Mouse (Mus musculus) neural tube, embryonic 14.5 days (tissue): ENCODE measurements around the gene Golga3. TPM values are rescaled to one million over a fixed set of nuclear protein-coding genes. Genes with fewer than 3 reads are reported as not detected.

Experiments
- ATAC-seq: fragments of 200-750 bp; cut with Nextera tagmentation; 2 replicates; pipeline ENCODE4 v1.8.0; 2017; ENCODE audit warnings: low read depth, mild to moderate bottlenecking, moderate TSS enrichment, moderate library complexity
- H3K27ac ChIP-seq: fragments of 300-500 bp; sonication (generic); 2 replicates; pipeline ENCODE4 v1.5.1; 2014; ENCODE audit warnings: low read depth, mild to moderate bottlenecking, control low read depth, low read length, moderate library complexity, mixed read lengths
- H3K27me3 ChIP-seq: fragments of 300-500 bp; sonication (generic); 2 replicates; pipeline ENCODE4 v1.6.1; 2014; ENCODE audit warnings: low read length; ENCODE audit not compliant: control insufficient read depth, insufficient read depth
- H3K36me3 ChIP-seq: fragments of 300-500 bp; sonication (generic); 2 replicates; pipeline ENCODE4 v1.6.1; 2014; ENCODE audit warnings: low read length, mixed read lengths; ENCODE audit not compliant: control insufficient read depth, insufficient read depth
- H3K4me1 ChIP-seq: fragments of 300-500 bp; sonication (generic); 2 replicates; pipeline ENCODE4 v1.6.1; 2014; ENCODE audit warnings: low read length; ENCODE audit not compliant: control insufficient read depth, insufficient read depth
- H3K4me2 ChIP-seq: fragments of 300-500 bp; sonication (generic); 2 replicates; pipeline ENCODE4 v1.6.1; 2014; ENCODE audit warnings: mild to moderate bottlenecking, low read depth, low read length, control low read depth
- H3K4me3 ChIP-seq: fragments of 300-500 bp; sonication (generic); 2 replicates; pipeline ENCODE4 v1.5.1; 2014; ENCODE audit warnings: low read depth, low read length, control low read depth, mixed read lengths
- H3K9ac ChIP-seq: fragments of 300-500 bp; sonication (generic); replicated peaks from 2 replicates; pipeline ENCODE4 v1.6.1; 2014; ENCODE audit warnings: low read depth, mild to moderate bottlenecking, control low read depth, low read length, mixed read lengths
- H3K9me3 ChIP-seq: fragments of 300-500 bp; sonication (generic); 2 replicates; pipeline ENCODE4 v1.6.1; 2016; ENCODE audit warnings: low read length; ENCODE audit not compliant: control insufficient read depth
- WGBS: fragments of 180-500 bp; shearing (Covaris S2); extraction: QIAGEN DNeasy Blood & Tissue Kit; methylation state at CpG from one replicate; pipeline ENCODE4 v1.1.7; 2014; 5-methylcytosine and 5-hydroxymethylcytosine counted together
- polyA plus RNA-seq: library from polyadenylated mRNA; unstranded; fragments of >200 nt; fragmentation: Nextera tagmentation; extraction: Ambion mirVana; gene quantifications from 2 replicates; pipeline ENCODE4 v1.2.1, GENCODE M21; 2014

Golga3 gene
- polyA plus RNA-seq, 1 experiment from 2014 or later = 30.4 TPM

GRCm38 (mm10) chr5:110269141-110270101, 92.9 kb downstream of the Golga3 start, which contains the start of gene Pgam5:
Pgam5 (minus strand) TSS chr5:110269913.
- peak; percentile 93 for ATAC-seq
- H3K27me3 ChIP-seq = no peaks in the 10 kb centered on the region
- H3K9ac ChIP-seq = peak within 1 kb of the TSS; percentile 72
- H3K9me3 ChIP-seq = no peaks in the 10 kb centered on the region
- WGBS = under 1% methylated on average over 63 of the region's 66 CpGs
- H3K36me3 ChIP-seq = peaks cover 23% of the 10 kb centered on the region
- peak within 1 kb of the TSS; percentile 92 for H3K4me3 ChIP-seq
- peak within 1 kb of the TSS; percentile 85 for H3K4me2 ChIP-seq
- peak within 1 kb of the TSS; percentile 55 for H3K27ac ChIP-seq
- peaks cover 6% of the 10 kb centered on the region for H3K4me1 ChIP-seq

GRCm38 (mm10) chr5:110270242-110270641, 93.7 kb downstream of the Golga3 start:
- peak; percentile 16 for ATAC-seq
- Histone ChIP-seq H3K27me3 (no peaks in the 10 kb centered on the region), H3K27ac (no peak overlapping the region), H3K4me3 (no peak overlapping the region), H3K9ac (no peak overlapping the region), H3K36me3 (peaks cover 14% of the 10 kb centered on the region), H3K4me2 (no peak overlapping the region), H3K9me3 (no peaks in the 10 kb centered on the region), H3K4me1 (peaks cover 6% of the 10 kb centered on the region)
- 94% methylated on average over 6 of the region's 6 CpGs for WGBS

GRCm38 (mm10) chr5:110274147-110274546, 97.6 kb downstream of the Golga3 start:
- no peak overlapping the region for H3K9ac ChIP-seq
- H3K4me2 ChIP-seq = no peak overlapping the region
- H3K27ac ChIP-seq = no peak overlapping the region
- H3K9me3 ChIP-seq = no peaks in the 10 kb centered on the region
- no peak overlapping the region for H3K4me3 ChIP-seq
- no peaks in the 10 kb centered on the region for H3K27me3 ChIP-seq
- no peak for ATAC-seq
- H3K36me3 ChIP-seq = no peaks in the 10 kb centered on the region
- WGBS = 85% methylated on average over 4 of the region's 4 CpGs
- H3K4me1 ChIP-seq = no peaks in the 10 kb centered on the region

- no peak overlapping the region for H3K4me3 ChIP-seq
- 70% methylated on average over 2 of the region's 2 CpGs for WGBS
- no peak overlapping the region for H3K4me2 ChIP-seq
- no peaks in the 10 kb centered on the region for H3K36me3 ChIP-seq
- H3K27ac ChIP-seq = no peak overlapping the region
- no peaks in the 10 kb centered on the region for H3K27me3 ChIP-seq
- no peaks in the 10 kb centered on the region for H3K9me3 ChIP-seq
- H3K4me1 ChIP-seq = no peaks in the 10 kb centered on the region
- ATAC-seq = no peak
- H3K9ac ChIP-seq = no peak overlapping the region
Observed at GRCm38 (mm10) chr5:110274846-110275245, 98.3 kb downstream of the Golga3 start.

Other genes starting within 250 kb of the Golga3 start
- 29.8 and 30.8 TPM in 2 replicates for gene Zfp932, start 180.2 kb upstream of the Golga3 start, polyA plus RNA-seq
- gene Gm17655, start 104.2 kb upstream of the Golga3 start, polyA plus RNA-seq = 5.3 and 7.5 TPM in 2 replicates
- 0.33 and 0.50 TPM in 2 replicates for gene Gm35315, start 82.3 kb upstream of the Golga3 start, polyA plus RNA-seq
- gene Plcxd1, start 76.7 kb upstream of the Golga3 start, polyA plus RNA-seq = 2.0 and 2.7 TPM in 2 replicates
- gene Gtpbp6, start 68.5 kb upstream of the Golga3 start, polyA plus RNA-seq = 57.3 and 61.5 TPM in 2 replicates
- gene Zfp605, start 66.6 kb upstream of the Golga3 start, polyA plus RNA-seq = 12.2 and 17.1 TPM in 2 replicates
- 101 and 108 TPM in 2 replicates for gene Chfr, start 40.9 kb upstream of the Golga3 start, polyA plus RNA-seq
- 30.4 and 33.8 TPM in 2 replicates for gene Ankle2, start 54.3 kb downstream of the Golga3 start, polyA plus RNA-seq
- 111 and 113 TPM in 2 replicates for gene Pgam5, start 93.2 kb downstream of the Golga3 start, polyA plus RNA-seq
- 10.0 and 11.9 TPM in 2 replicates for gene Pxmp2, start 109.5 kb downstream of the Golga3 start, polyA plus RNA-seq
- gene Pole, start 109.6 kb downstream of the Golga3 start, polyA plus RNA-seq = 5.9 and 8.2 TPM in 2 replicates
- 9.0 and 10.0 TPM in 2 replicates for gene P2rx2, start 166.5 kb downstream of the Golga3 start, polyA plus RNA-seq
- not detected in 2 replicates for gene Lrcol1, start 168.0 kb downstream of the Golga3 start, polyA plus RNA-seq